Mouse (Mus musculus) liver, adult 2 months (tissue): Measurements from ENCODE around the gene Mindy3. TPM values are rescaled to one million over a fixed set of nuclear protein-coding genes. Genes with fewer than 3 reads are reported as not detected.
A peak's percentile ranks its signal among the peaks of the same experiment; 100 is the strongest.

Source experiments
- DNase-seq: peaks from one replicate; pipeline ENCODE4 v3.0.0-alpha.2; 2011; ENCODE audit warnings: low read depth, low spot score; ENCODE audit errors: extremely low read depth
- H3K27ac ChIP-seq: fragments of 200-500 bp; replicated peaks from 2 replicates; pipeline ENCODE4 v1.5.1; 2012; ENCODE audit warnings: low read depth, mild to moderate bottlenecking, control low read depth, inconsistent platforms, low read length; ENCODE audit not compliant: insufficient read depth
- H3K27me3 ChIP-seq: fragments of 200-500 bp; 2 replicates; pipeline ENCODE4 v1.6.1; 2012; ENCODE audit warnings: mild to moderate bottlenecking, moderate library complexity, low read length, inconsistent platforms; ENCODE audit not compliant: control insufficient read depth, insufficient read depth
- H3K36me3 ChIP-seq: fragments of 200-500 bp; 2 replicates; pipeline ENCODE4 v1.6.1; 2012; ENCODE audit warnings: low read length, inconsistent platforms; ENCODE audit not compliant: control insufficient read depth, insufficient read depth
- H3K4me1 ChIP-seq: fragments of 200-500 bp; 2 replicates; pipeline ENCODE4 v1.6.1; 2011; ENCODE audit warnings: low read length; ENCODE audit not compliant: control insufficient read depth, insufficient read depth
- H3K4me3 ChIP-seq: fragments of 200-500 bp; 2 replicates; pipeline ENCODE4 v1.5.1; 2011; ENCODE audit warnings: low read depth, mild to moderate bottlenecking, control low read depth, low read length, moderate library complexity; ENCODE audit not compliant: insufficient read depth
- H3K79me2 ChIP-seq: fragments of 200-500 bp; 2 replicates; pipeline ENCODE4 v1.6.1; 2012; ENCODE audit warnings: inconsistent platforms, mild to moderate bottlenecking, low read length, moderate library complexity; ENCODE audit not compliant: control insufficient read depth, insufficient read depth
- H3K9ac ChIP-seq: fragments of 200-500 bp; 2 replicates; pipeline ENCODE4 v1.6.1; 2012; ENCODE audit warnings: low read depth, mild to moderate bottlenecking, control low read depth, inconsistent platforms, low read length
- CTCF ChIP-seq: fragments of 200-500 bp; IDR thresholded peaks from 2 replicates; pipeline ENCODE4 v1.5.1; 2011; ENCODE audit warnings: low read depth, low read length, control low read depth
- POLR2A ChIP-seq: fragments of 200-500 bp; IDR thresholded peaks from 2 replicates; pipeline ENCODE4 v1.6.1; 2011; ENCODE audit warnings: low read length, control low read depth; ENCODE audit not compliant: insufficient read depth; ENCODE audit errors: extremely low read depth
- WGBS: fragments of 180-500 bp; shearing (Covaris S2); methylation state at CpG from one replicate; pipeline ENCODE4 v1.1.7; 2018; 5-methylcytosine and 5-hydroxymethylcytosine counted together
- polyA plus RNA-seq: library from polyadenylated mRNA; depleted of rRNA; stranded (reverse); fragments of >200 nt; gene quantifications from 2 replicates; pipeline ENCODE4 v1.2.3, GENCODE M21; 2012; rRNA removed
- total RNA-seq: library from RNA; depleted of rRNA; stranded (reverse); fragments of >200 nt; gene quantifications from 2 replicates; pipeline ENCODE4 v1.2.3, GENCODE M21; 2014; rRNA removed

Mindy3 gene
- 20.3 and 23.1 TPM in 2 replicates for total RNA-seq
- 46.4 and 49.0 TPM in 2 replicates for polyA plus RNA-seq

DNA sequence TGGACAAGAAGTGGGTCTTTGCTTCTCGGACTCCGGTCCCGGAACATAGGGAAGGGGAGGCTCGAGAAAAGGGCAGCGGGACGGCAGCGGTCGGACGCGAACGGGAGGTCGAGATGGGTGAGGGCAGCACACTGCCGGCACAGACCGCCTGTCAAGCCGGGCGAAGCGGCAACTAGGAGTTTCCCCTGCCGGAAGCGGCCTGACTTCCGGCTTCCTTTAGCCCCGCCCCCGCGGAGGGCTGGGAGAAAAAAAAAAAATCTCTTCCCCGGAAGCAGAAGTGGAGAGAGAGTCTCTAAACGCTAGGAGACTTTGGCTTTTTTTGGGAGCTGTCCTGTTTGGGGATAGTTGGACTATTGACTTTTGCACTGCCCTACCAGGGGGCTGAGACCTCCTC is at the start of gene Mindy3:
Gene Mindy3, minus strand, starts transcription at position 209 of the 394 bp plus-strand sequence.
- Histone ChIP-seq H3K79me2 (peaks cover 28% of the 10 kb centered on the region), H3K27me3 (no peaks in the 10 kb centered on the region), H3K36me3 (no peaks in the 10 kb centered on the region), H3K4me3 (peak within 1 kb of the TSS; percentile 94), H3K27ac (peak within 1 kb of the TSS; percentile 68), H3K4me1 (peaks cover 24% of the 10 kb centered on the region), H3K9ac (peak within 1 kb of the TSS; percentile 90)
- TF ChIP-seq CTCF (no peak), POLR2A (peak; percentile 96)
- peak; percentile 93 for DNase-seq
- WGBS = under 1% methylated on average over 25 of the region's 25 CpGs

- Histone ChIP-seq H3K4me1 (no peaks in the 10 kb centered on the region), H3K4me3 (no peak overlapping the region), H3K79me2 (no peaks in the 10 kb centered on the region), H3K36me3 (no peaks in the 10 kb centered on the region), H3K27me3 (no peaks in the 10 kb centered on the region), H3K9ac (no peak overlapping the region), H3K27ac (no peak overlapping the region)
- TF ChIP-seq CTCF = no peak
- TF ChIP-seq POLR2A = no peak
- WGBS = 93% methylated on average over 1 of the region's 1 CpGs
- DNase-seq = peak; percentile 13
These were observed 40.5 kb upstream of the Mindy3 start for GRCm38 (mm10) chr2:12459732-12460131.

DNA sequence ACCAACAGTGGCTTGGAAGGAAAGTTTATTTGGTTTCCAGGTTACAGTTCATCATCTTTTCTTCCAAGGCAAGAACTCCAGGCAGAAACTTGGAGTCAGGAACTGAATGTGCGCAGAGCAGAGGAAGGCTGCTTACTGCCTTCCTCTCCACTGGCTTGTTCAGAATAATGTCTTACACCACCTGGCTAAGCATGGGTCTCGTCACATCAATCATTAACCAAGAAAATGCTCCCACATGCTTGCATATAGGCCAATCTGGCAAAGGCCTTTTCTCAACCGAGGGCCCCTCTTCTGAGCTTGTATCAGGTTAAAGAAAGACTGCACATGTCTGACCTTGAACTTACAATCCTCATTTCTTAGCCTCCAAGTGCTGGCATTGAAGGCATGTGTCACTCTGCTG is 30.8 kb upstream of the Mindy3 start:
- Histone ChIP-seq H3K4me1 (no peaks in the 10 kb centered on the region), H3K4me3 (no peak overlapping the region), H3K79me2 (no peaks in the 10 kb centered on the region), H3K36me3 (no peaks in the 10 kb centered on the region), H3K27ac (no peak overlapping the region), H3K27me3 (no peaks in the 10 kb centered on the region), H3K9ac (no peak overlapping the region)
- WGBS = 74% methylated on average over 3 of the region's 3 CpGs
- no peak for DNase-seq
- no peak for TF ChIP-seq CTCF
- TF ChIP-seq POLR2A = no peak

DNA sequence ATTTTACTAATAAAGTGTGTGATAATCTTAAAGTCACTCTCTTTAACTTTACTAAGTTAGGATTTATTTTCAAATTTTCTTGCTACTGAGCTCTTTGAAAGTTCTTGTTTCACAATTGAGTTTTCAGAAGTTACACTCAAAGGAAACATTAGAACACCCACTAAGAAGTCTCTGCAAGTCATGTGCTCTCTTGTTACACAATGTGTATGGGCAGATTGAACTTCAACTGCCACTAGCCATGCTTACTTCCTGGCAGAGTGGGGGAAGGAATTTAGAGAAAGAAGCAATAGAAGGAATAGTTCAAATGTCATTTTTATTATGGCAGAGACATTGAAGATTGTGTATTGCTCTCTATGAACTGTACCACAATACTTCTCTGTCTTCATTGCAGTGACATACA is 20.9 kb upstream of the Mindy3 start:
- Histone ChIP-seq H3K79me2 (no peaks in the 10 kb centered on the region), H3K4me3 (no peak overlapping the region), H3K36me3 (no peaks in the 10 kb centered on the region), H3K4me1 (no peaks in the 10 kb centered on the region), H3K27ac (no peak overlapping the region), H3K27me3 (no peaks in the 10 kb centered on the region), H3K9ac (no peak overlapping the region)
- TF ChIP-seq POLR2A = no peak
- DNase-seq = no peak

GRCm38 (mm10) chr2:12439543-12439942 is 20.3 kb upstream of the Mindy3 start:
- WGBS = 64% methylated on average over 2 of the region's 2 CpGs
- no peaks in the 10 kb centered on the region for H3K4me1 ChIP-seq
- no peak overlapping the region for H3K4me3 ChIP-seq
- no peaks in the 10 kb centered on the region for H3K27me3 ChIP-seq
- H3K36me3 ChIP-seq = no peaks in the 10 kb centered on the region
- H3K79me2 ChIP-seq = no peaks in the 10 kb centered on the region
- no peak for DNase-seq
- no peak for TF ChIP-seq POLR2A
- TF ChIP-seq CTCF = no peak
- H3K27ac ChIP-seq = no peak overlapping the region
- H3K9ac ChIP-seq = no peak overlapping the region

- Histone ChIP-seq H3K27ac (no peak overlapping the region), H3K4me1 (no peaks in the 10 kb centered on the region), H3K27me3 (no peaks in the 10 kb centered on the region), H3K36me3 (no peaks in the 10 kb centered on the region), H3K9ac (no peak overlapping the region), H3K4me3 (no peak overlapping the region), H3K79me2 (no peaks in the 10 kb centered on the region)
- WGBS = 28% methylated on average over 2 of the region's 2 CpGs
- TF ChIP-seq CTCF (peak; percentile 56), POLR2A (no peak)
- peak; percentile 40 for DNase-seq
These were observed 18.9 kb upstream of the Mindy3 start for GRCm38 (mm10) chr2:12438181-12438580.
